Mouse (Mus musculus): ENCODE results near the gene Mrps18a.

Mrps18a gene

GRCm38 (mm10) chr17:46101906-46102305 is 8.9 kb upstream of the Mrps18a start:
- DNase-seq (ENCODE audit: low read depth, low spot score): no peak

DNA sequence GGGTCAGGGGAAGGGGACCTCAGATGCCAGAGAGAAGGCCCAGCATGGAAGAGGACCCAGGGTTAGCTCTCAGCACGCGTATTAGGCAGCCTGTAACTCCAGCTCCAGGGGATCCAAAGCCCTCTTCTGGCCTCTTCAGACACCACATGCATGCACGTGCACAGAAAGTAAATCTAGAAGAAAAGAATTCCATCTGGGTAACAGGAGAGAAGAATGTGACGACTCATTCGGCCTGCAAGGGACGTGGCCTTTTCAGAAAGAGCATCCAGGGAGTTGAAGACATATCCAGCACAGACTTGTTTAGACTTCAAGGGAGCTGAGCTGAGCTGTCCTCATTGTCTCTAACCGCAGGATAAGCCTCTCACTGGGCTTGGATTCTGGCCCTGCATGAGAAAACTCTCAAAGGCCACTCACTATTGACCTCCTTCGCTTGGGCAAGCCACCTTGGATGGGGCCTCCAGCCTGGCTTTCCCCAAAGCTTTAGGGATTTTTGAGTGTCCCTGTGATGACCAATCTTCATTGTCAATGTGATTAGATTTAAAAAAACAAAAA is 8.1 kb upstream of the Mrps18a start:
- no peak for DNase-seq (ENCODE audit: low read depth, low spot score)

DNA sequence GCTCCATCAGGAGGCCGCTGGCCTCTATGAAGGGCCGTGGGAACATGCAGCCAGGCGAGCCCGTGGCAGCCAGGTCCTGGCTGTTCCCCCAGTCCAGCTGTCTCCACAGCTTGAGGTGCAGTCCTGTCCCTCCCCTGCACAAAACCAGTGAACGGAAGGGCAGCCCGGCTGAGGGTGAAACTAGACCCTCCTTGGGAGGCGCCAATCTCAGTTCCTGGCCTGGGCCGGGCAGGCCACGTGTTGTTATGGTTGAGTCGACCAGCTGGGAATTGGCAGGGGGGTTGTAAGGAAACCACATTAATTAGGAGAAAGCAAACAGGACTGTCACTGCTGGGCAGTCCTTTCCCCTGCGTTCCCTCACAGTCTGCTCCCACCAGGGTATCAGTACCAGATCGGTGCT is 6.3 kb upstream of the Mrps18a start:
- DNase-seq (ENCODE audit: low read depth, low spot score): no peak

GRCm38 (mm10) chr17:46108286-46108685 is 2.5 kb upstream of the Mrps18a start:
- no peak for DNase-seq (ENCODE audit: low read depth, low spot score)

GRCm38 (mm10) chr17:46115489-46115888 is 4.7 kb downstream of the Mrps18a start:
- no peak for DNase-seq (ENCODE audit: low read depth, low spot score)

GRCm38 (mm10) chr17:46116138-46116537 is 5.4 kb downstream of the Mrps18a start:
- no peak for DNase-seq (ENCODE audit: low read depth, low spot score)

DNA sequence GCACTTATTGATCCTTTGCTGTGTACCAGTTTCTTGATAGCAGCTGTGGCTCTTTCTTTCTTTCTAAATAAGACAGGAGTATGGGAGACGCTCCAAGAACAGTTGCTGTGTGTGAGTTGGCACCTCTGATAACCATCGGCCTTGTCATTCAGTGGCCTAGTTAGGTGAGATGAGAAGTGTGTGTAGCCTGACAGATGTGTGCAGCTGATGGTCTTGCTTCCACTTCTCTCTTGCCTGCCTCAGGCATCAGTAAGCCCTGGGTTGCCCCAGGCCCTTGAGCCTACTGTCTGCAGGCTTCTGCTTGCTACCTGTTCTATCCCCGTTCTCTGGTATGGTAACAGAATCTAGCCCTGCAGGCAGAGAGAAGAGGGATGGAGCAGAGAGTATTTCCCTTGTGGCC is 6.1 kb downstream of the Mrps18a start:
- no peak for DNase-seq (ENCODE audit: low read depth, low spot score)

- DNase-seq (ENCODE audit: low read depth, low spot score): no peak
Observed at GRCm38 (mm10) chr17:46117623-46118422, 7.0 kb downstream of the Mrps18a start.

- DNase-seq (ENCODE audit: low read depth, low spot score): no peak
Observed at GRCm38 (mm10) chr17:46118423-46118850, 7.7 kb downstream of the Mrps18a start.

DNA sequence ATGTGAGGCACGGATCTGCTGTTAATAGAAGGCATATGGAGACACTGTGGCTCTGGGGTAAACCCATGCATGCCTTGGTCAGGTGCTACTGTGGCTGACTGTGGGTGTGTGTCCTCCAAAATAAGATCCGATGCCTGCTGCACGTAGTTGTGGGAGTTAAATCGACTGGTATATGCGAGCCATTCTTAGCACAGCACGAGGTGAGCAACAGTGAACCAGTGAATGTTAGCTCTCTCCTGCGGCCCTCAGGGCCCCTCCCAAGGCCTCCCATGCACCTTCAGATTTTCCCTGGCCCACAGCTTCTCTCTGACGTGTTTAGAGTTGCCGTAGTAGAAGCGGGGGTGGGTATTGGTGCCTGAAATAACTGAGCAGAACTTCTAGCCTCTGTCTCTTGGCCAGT is 8.9 kb downstream of the Mrps18a start:
- DNase-seq (ENCODE audit: low read depth, low spot score): peak; percentile 77

- no peak for DNase-seq (ENCODE audit: low read depth, low spot score)
Observed at GRCm38 (mm10) chr17:46122791-46123190, 12.0 kb downstream of the Mrps18a start.

GRCm38 (mm10) chr17:46123285-46123684 is 12.5 kb downstream of the Mrps18a start:
- DNase-seq (ENCODE audit: low read depth, low spot score): no peak

DNA sequence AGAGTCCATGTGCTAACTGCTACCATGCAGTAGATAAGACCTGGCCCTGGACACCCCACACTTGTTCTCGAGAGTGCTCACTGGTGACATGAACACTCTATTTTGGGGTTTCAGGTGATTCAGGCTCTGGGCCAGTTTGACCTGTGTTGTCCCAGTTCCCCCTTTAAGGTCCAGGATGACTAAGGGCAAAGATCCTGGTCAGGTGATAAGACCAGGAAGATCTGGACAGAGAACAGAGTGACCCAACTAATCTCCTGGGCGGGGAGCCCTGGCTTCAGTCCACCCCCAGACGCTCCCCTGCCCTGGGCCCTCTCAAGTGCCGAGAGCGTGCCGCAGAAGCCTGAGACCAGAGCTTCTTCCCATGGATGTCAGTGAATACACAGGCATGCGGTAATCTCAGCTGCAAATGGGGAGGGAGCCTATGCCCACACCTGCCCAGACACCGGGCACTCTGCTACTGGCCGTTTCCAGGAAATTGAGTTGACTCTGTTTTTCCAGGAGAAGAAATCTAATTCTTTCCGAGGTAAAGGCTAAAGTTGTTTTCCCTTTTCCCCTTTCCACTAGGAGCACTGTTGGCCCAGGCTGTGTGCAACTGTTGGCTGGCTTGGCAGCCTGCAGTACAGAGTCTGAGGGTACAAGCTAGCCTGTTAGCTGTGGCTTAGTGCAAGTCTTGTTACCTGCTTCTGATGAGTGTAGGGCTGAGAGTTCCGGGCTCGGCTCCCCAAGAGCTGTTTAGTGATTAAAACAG is 13.3 kb downstream of the Mrps18a start:
- DNase-seq (ENCODE audit: low read depth, low spot score): no peak

GRCm38 (mm10) chr17:46126608-46127007 is 15.8 kb downstream of the Mrps18a start:
- DNase-seq (ENCODE audit: low read depth, low spot score): no peak

- DNase-seq (ENCODE audit: low read depth, low spot score): no peak
Observed at GRCm38 (mm10) chr17:46127814-46128493, 17.2 kb downstream of the Mrps18a start.

DNA sequence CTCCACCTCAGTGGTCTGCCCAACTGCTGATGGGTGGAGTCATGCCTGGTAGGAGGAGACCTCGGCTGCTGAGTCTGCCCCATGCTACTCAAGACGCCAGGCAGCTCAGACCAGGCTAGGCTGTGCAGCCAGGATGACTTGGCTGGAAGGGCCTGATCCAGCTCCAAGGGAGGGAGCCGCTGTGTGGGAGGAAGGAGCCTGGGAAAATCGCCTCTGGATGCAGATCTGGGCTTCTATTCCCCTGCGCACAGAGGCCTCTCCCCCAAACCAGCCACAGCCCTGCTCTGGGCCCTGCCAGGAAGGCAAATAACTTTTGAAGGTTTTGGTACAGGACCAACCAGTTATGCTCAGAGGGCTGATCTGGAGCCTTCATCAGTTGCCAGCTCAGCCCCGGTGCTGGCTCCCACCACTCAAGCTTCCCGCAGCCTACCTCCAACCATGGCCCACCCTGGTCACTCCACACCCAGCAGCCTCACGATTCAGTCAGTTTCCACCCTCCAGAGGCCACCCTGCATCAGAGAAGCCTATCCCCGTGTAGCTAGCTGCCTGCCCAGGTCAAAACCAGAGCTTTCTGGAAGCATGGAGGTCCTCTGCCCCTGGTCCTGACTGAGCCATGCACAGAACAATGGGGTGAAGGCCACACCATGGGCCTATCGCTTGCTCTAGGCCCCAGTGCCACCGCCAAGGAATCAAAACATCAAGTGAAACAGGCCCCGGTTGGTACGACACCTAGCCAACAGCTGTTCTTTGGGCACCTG is 19.1 kb downstream of the Mrps18a start:
- peak; percentile 37 for DNase-seq (ENCODE audit: low read depth, low spot score)

- peak; percentile 73 for DNase-seq (ENCODE audit: low read depth, low spot score)
Observed at GRCm38 (mm10) chr17:46132058-46132718, 21.4 kb downstream of the Mrps18a start.

- DNase-seq (ENCODE audit: low read depth, low spot score): no peak
Observed at GRCm38 (mm10) chr17:46132862-46133261, 22.1 kb downstream of the Mrps18a start.

- no peak for DNase-seq (ENCODE audit: low read depth, low spot score)
Observed at GRCm38 (mm10) chr17:46138563-46139236, 27.9 kb downstream of the Mrps18a start.

- no peak for DNase-seq (ENCODE audit: low read depth, low spot score)
Observed at GRCm38 (mm10) chr17:46139872-46140271, 29.1 kb downstream of the Mrps18a start.

Data from brain, adult 2 months (tissue).